Mouse (Mus musculus): Measurements from ENCODE around the gene Mfap5.
"Not testable (repeated sequence)": the region's sequence is repeated elsewhere in the genome, so short reads cannot be mapped to it uniquely, and the experiment has no call there.

Gene Mfap5

DNA sequence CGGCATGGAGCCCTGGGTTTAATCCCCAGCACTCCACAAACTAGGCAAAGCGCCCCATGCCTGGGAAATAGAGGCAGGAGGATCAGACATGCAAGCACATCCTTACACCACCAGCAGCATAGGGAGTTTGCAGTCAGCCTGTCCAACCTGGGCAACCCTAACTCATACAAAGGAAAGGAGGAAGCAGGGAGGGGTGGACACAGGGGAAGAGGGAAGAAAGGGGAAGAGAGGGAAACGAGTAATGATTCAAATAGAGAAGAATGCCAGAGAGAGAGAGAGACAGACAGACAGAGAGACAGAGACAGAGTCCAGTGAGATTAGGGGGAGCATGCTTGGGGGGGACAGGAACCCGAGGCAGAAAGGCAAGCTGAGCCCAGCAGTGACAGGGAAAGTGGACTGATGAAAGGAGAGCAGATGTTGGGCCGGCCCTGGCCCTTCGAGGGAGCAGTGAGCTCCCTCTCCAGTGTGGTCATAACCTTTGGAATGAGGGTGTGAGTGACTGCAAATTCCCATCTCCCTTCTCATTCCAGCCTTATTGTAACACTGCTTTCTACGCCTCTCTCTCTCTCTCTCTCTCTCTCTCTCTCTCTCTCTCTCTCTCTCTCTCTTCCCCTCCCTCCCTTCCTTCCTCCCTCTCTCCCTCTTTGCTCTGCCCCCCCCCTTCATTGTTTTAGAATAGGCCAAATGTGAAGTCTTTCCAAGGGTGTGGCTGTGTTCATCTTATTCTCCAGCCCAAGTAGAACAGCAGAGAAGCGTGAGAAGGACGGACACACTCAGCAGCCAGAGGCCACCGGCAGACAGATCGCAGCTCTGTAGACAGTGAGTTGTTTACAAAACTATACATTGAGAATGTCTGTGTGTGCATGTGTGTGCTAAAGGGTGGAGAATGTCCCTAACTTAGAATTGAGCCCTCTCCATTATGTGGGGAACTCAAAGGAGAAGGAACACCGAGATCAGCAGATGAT is 7.6 kb downstream of the Mfap5 start:
- no peak for DNase-seq (ENCODE audit: low spot score in 2 of 2)

DNA sequence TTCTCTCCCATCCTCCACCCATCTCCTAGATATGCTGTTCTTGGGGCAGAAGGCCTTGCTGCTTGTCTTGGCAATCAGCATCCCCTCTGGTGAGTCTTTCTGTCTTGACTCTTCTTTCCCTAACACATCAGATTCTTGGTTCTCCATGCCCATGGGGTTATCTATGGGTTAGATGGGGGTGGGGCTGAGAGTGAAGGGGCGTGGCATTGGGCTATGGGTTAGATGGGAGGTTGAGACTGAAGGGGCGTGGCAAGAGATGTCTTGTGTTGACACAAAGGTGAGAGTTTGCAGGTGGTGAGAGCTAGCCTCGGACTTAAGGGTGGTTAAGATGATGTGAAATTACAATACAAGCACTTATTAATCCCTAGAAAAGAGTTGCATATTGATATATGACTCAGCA is 8.7 kb downstream of the Mfap5 start:
- DNase-seq (ENCODE audit: low spot score in 2 of 2), result no peak

DNA sequence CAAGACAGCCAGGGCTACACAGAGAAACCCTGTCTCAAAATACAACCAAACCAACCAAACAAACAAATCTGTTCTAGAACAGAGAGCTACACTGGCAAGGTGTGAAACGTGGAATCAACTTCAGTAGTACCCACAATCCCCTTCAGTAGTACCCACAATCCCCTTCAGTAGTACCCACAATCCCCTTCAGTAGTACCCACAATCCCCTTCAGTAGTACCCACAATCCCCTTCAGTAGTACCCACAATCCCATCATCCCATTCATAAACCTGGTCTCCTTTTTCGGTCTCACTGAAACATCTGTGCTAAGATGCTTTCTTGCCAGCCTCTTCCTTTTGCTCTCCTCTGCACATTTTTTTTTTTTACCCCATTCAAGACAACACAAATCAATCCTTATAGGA is 10.1 kb downstream of the Mfap5 start:
- not testable (repeated sequence) for DNase-seq (ENCODE audit: low spot score in 2 of 2)

DNA sequence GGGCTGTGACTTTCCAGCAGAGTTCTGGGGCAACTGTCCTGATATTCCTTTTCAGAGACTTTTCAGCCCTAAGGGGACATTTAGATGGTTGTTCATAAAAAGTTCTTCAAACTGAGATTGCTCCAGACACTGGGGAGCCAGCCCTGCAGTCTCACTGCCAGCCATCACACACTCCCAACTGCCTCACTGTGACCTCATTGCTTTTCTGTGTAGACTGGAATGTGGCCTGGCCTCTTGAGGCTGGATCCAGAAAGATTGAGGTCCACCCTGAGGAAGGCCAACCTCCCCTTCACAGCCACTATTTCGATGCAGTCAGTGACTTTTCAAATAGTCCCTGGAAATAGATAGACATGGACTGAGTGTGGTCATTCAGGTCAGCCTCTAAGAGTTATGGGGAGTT is 12.0 kb downstream of the Mfap5 start:
- DNase-seq (ENCODE audit: low spot score in 2 of 2), result no peak

DNA sequence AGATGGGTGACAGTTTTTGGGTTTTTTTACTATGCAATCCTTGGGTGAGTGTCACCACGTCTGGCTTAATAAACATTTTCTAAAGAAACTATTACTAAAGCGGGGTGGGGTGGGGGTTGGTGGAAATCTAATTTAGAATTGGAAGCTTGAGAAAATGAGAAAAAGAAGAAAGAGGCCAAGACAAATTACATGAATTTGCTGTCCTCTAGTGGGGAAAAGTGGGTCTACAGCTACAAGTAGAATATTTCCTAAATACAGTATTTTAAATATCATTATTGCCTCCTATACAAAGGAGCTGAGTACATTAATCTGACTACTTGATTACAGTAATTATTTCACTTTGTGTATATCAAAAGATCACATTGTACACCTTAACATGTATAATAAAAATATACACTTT is 13.7 kb downstream of the Mfap5 start:
- no peak for DNase-seq (ENCODE audit: low spot score in 2 of 2)

GRCm38 (mm10) chr6:122522595-122522994 is 16.9 kb downstream of the Mfap5 start:
- no peak for DNase-seq (ENCODE audit: low spot score in 2 of 2)

DNA sequence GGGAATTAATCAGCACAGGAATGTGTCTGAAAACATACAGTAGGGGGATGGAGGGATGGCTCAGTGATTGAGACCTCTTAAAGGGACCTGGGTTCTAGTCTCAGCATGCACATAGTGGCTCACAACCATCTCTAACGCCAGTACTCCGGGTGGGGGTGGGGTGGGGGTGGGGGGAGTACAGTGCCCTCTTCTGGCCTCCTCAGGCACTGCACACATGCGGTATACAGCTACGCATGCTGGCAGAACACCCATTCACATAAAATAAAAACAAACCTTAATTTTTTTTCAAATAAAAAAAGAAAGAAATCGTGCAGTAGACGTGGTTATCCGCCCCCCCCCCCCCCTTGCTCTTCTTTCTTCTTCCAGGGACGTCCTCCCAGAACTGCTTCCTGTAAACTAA is 17.6 kb downstream of the Mfap5 start:
- DNase-seq (ENCODE audit: low spot score in 2 of 2), result no peak

DNA sequence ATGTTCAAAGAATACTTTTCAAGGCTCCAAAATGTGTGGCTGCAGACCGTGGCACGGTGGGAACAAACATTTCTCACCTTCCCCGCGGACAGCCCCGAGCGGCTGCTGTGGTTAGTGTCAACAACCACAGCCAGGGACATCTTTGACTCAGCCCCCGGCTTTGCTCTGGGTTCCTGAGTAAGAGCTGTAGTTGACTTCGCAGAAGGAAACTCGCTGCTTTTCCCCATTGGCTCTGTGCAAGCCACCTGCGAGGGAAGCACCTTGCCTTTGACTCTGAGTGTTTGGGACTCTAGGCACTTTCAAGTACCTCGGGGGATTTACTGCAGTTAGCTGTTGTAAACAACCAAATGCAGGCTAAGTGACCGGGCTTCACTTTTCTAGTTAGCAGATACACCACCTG is 22.0 kb downstream of the Mfap5 start:
- DNase-seq (ENCODE audit: low spot score in 2 of 2), result no peak

GRCm38 (mm10) chr6:122528136-122528535 is 22.5 kb downstream of the Mfap5 start:
- no peak for DNase-seq (ENCODE audit: low spot score in 2 of 2)

DNA sequence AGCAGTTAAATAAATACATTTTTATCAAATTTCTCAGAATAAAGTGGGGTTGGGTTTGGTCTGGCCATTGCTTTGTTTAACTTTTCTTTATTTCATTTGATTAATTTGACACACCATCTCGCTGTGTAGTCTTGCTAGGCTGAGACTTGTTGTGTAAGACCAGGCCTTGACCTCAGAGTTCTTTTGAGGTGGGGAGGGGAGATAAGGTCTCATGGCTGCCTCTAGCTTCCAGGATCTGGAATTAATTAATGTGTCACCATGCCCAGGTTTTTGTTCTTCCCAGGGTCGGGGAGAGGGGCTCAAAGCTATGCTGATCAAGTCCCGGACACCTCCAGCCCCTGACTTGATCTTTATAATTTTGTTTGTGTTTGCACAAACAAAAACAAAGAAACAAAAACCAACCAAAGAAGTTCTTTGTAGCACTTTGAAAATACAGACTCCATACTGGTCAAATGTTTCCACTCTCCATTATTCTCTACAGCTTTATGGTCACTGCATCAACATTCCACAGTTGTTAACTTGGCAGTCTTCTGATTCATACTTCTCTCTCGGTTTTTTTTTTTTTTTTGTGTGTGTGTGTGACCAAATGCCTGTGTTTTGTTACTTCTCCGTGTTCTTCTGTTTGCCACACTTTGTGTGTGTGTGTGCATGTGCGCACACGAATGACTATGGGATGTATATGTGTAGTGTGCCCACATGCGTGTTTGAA is 26.0 kb downstream of the Mfap5 start:
- DNase-seq (ENCODE audit: low spot score in 2 of 2), result no peak

- DNase-seq (ENCODE audit: low spot score in 2 of 2), result peak in 1 of 2 experiments; percentile 31
These were observed 27.2 kb downstream of the Mfap5 start for GRCm38 (mm10) chr6:122532883-122533302.

GRCm38 (mm10) chr6:122534032-122534431 is 28.4 kb downstream of the Mfap5 start:
- no peak for DNase-seq (ENCODE audit: low spot score in 2 of 2)

- no peak for DNase-seq (ENCODE audit: low spot score in 2 of 2)
These were observed 33.9 kb downstream of the Mfap5 start for GRCm38 (mm10) chr6:122539564-122539963.

- not testable (repeated sequence) for DNase-seq (ENCODE audit: low spot score in 2 of 2)
These were observed 36.8 kb downstream of the Mfap5 start for GRCm38 (mm10) chr6:122542459-122542858.

- DNase-seq (ENCODE audit: low spot score in 2 of 2), result no peak
These were observed 37.9 kb downstream of the Mfap5 start for GRCm38 (mm10) chr6:122543574-122543973.

DNA sequence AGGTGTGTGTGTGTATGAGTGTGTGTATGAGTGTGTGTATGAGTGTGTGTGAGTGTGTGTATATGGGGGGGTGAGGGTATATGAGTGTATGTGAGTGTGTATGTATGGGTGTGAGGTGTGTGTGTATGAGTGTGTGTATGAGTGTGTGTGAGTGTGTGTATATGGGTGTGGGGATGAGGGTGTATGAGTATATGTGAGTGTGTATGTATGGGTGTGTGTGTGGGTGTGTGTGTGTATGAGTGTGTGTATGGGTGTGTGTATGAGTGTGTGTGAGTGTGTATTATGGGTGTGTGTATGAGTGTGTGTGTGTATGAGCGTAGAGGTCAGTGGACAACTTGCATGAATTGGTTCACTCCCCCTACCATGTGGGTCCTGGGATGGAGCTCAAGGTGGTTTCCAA is 39.0 kb downstream of the Mfap5 start:
- DNase-seq (ENCODE audit: low spot score in 2 of 2), result no peak

DNA sequence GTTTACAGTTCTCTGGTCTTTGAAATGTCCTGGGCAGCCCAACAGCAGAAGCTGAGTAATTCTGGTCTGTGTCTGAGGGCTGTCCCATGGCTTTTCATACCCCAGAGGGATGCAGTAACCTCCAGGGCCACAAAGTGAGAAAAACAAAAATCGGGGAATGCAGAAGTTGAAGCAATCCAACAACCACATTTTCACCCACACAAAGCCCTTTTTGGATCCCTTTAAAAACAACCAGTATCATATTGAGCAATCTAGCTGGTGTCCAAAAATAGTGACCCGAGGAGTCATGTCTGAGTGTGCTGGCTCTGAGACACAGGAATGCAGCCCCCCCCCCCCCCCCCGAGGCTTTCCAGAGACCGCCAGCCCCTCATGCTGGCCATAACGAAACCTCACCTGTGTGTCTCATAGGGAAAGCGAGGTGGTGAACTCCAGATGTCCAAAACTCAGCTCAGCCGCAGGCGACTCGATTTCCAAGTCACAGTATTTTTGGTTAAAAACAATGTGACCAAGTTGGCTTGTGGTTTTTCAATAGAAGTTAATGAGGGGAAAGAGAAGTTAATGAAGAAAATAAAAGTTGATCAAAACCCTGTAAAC is 39.7 kb downstream of the Mfap5 start:
- no peak for DNase-seq (ENCODE audit: low spot score in 2 of 2)

- DNase-seq (ENCODE audit: low spot score in 2 of 2), result no peak
These were observed 40.3 kb downstream of the Mfap5 start for GRCm38 (mm10) chr6:122545948-122546347.

DNA sequence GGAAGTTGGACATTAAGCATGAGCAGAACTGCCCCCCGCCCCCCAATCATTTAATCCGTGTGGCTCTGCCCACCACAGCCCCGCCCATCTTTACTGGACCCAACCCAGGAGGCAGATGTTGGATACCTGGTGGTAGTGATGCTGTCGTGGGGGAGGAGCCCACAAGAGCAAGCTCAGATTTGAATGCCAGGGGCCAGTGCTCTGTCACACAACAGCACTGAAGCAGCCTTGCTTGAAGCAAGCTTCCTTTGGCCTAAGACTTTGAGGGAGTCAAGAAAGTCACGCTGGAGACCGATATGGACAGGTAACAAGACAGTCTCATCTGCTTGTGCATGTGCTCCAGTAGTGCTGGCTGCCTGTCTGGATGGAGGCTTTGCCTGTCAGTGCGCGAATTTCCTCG is 48.0 kb downstream of the Mfap5 start, which contains the start of gene Aicda:
Gene Aicda (plus strand): TSS at position 196 of the 400 bp plus-strand sequence.
- no peak for DNase-seq (ENCODE audit: low spot score in 2 of 2)

DNA sequence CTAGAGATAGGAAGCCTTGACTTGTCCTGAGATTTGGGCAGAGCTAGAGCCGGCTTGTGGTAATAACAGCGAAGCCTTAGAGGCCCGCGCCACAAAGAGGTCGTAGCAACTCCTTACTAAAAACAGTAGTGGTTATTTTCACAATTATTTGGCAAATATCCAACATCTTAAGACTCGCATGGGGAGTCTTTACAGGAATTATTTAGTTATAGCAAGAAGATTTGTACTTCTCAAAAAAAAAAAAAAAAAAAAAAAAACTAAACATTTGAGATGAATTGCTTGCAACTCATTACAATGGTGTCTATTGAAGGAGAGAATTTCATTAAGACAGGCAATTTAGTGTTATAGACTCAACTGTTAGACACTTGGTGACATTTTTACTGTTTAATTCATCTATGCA is 48.5 kb downstream of the Mfap5 start:
- DNase-seq (ENCODE audit: low spot score in 2 of 2), result no peak

DNA sequence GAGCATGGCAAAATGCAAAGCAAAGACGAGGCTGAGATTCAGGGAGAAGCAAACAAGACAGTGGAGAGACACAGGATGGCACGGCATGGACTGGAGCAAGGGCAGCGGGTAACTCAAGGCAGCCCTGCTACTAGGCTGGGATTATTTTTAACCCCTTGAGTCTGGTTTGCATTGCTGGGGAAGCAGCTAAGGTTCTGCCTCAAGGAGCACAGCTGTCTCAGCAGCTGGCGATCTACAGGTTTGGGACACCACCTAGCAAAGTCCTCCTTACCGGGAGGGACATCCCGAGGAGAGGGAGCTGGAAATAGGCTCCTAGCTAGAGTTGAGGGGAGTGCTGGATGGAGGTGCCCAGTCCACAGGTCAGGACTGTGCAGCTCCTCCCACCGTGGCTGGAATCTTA is 49.6 kb downstream of the Mfap5 start:
- no peak for DNase-seq (ENCODE audit: low spot score in 2 of 2)

DNA sequence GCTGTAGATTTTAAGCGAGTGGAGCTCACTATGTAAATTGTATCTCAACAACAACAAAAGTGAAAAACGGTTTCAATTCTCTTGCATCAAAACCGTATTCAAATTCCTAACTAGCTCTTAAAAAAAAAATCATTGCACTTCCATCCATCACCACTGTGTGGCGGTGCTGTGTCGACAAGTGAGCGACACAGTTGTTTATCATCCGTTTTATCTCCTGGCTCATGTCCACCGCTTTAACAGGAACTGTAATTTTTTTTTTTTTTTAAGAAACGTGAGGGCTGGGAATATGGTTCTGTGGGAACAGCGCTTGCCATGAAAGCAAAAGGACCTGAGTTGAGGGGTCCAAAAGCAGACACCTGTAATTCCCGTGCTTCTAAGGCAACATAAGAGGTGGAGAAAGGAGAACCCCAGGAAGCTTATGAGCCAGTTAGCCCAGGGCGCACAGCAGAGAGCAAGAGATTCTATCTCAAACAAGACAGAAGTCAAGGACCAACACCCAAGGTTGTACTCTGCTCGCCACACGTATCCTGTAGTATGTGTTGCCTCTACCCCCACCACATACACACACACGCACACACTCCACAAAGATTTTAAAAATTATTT is 51.4 kb downstream of the Mfap5 start:
- peak; percentile 60 to 84 for DNase-seq (ENCODE audit: low spot score in 2 of 2)

Data from spleen, postnatal 10 days (tissue).